Mouse (Mus musculus): ENCODE measurements at regions not wholly inside any gene's neighbourhood (a gene's known extent, or its start where the extent isn't known, plus 50 kb on each side); places are given as distances from the start of the nearest gene placed in this dataset.

GRCm38 (mm10) chr15:93681602-93682001 lies 85.9 kb upstream of the Prickle1 start:
- intact Hi-C loops (cut with DNase I), result no loop called here
- no peak for DNase-seq
- Histone ChIP-seq H3K27ac (no peak overlapping the region), H3K4me3 (no peak overlapping the region)
- no peak for TF ChIP-seq CTCF (IDR thresholded peaks at IDR 0.05)

GRCm38 (mm10) chr15:93675624-93676023 lies 79.9 kb upstream of the Prickle1 start:
- no peak for DNase-seq
- intact Hi-C loops (cut with DNase I), result no loop called here
- Histone ChIP-seq H3K4me3 (no peak overlapping the region), H3K27ac (no peak overlapping the region)
- TF ChIP-seq CTCF (IDR thresholded peaks at IDR 0.05), result no peak

GRCm38 (mm10) chr15:93673976-93674375 lies 78.3 kb upstream of the Prickle1 start:
- TF ChIP-seq CTCF (IDR thresholded peaks at IDR 0.05), result no peak
- Histone ChIP-seq H3K4me3 (no peak overlapping the region), H3K27ac (no peak overlapping the region)
- DNase-seq, result no peak
- intact Hi-C loops (cut with DNase I), result no loop called here

- H3K27ac ChIP-seq, result no peak overlapping the region
- intact Hi-C loops (cut with DNase I), result no loop called here
These were observed 68.2 kb upstream of the Prickle1 start for GRCm38 (mm10) chr15:93663876-93664275.

GRCm38 (mm10) chr15:93662601-93663000 lies 66.9 kb upstream of the Prickle1 start:
- no peak for DNase-seq
- no peak overlapping the region for H3K27ac ChIP-seq
- no peak for TF ChIP-seq CTCF (IDR thresholded peaks at IDR 0.05)

More at GRCm38 (mm10) chr15:93663876-93664275, 68.2 kb upstream of the Prickle1 start:
- H3K4me3 ChIP-seq, result no peak overlapping the region
- DNase-seq, result no peak
- no peak for TF ChIP-seq CTCF (IDR thresholded peaks at IDR 0.05)

GRCm38 (mm10) chr15:93661801-93662200 lies 66.1 kb upstream of the Prickle1 start:
- H3K4me3 ChIP-seq, result no peak overlapping the region
- no peak for TF ChIP-seq CTCF (IDR thresholded peaks at IDR 0.05)
- intact Hi-C loops (cut with DNase I), result no loop called here
- no peak for DNase-seq
- no peak overlapping the region for H3K27ac ChIP-seq

More at GRCm38 (mm10) chr15:93662601-93663000, 66.9 kb upstream of the Prickle1 start:
- intact Hi-C loops (cut with DNase I), result no loop called here
- no peak overlapping the region for H3K4me3 ChIP-seq

DNA sequence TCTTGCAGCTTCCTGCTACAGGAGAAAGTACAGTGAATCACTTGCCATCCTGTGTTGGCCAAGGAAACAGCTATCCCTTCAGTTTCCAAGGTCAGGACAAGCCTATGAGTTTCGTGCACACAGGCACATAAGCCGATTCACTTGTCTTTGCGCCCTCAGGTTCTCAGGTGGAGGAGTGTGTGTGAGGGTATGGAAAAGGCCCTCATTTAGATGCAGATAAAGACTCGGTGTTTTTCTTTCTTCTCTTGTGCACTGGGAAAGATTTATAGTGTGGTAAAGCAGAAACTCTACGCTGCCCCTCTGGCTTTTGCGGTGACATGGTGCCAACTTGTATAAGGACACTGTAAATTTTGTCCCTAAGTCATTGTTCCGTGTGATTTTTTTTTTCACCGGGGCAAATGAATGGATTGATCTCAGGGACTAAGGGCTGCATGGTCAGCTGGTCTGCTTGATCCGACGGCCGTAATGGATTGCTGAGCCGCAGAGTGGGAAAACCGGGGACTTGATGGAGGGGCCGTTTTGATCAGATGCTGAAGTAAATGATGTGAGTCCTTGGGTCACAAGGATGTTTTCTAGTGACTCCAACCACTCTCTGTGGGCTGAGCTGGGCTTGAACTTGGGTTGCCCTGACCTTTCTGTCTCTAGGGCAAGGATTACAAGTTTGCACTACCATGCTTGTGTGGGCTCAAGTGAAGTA lies 65.4 kb upstream of the Prickle1 start:
- TF ChIP-seq CTCF (IDR thresholded peaks at IDR 0.05), result no peak
- no peak overlapping the region for H3K4me3 ChIP-seq
- intact Hi-C loops (cut with DNase I), result no loop called here
- H3K27ac ChIP-seq, result no peak overlapping the region
- DNase-seq, result no peak

GRCm38 (mm10) chr15:93657171-93657570 lies 61.5 kb upstream of the Prickle1 start:
- Histone ChIP-seq H3K27ac (no peak overlapping the region), H3K4me3 (no peak overlapping the region)
- no peak for TF ChIP-seq CTCF (IDR thresholded peaks at IDR 0.05)
- intact Hi-C loops (cut with DNase I), result no loop called here
- DNase-seq, result no peak

- DNase-seq, result no peak
- no peak for TF ChIP-seq CTCF (IDR thresholded peaks at IDR 0.05)
- Histone ChIP-seq H3K27ac (no peak overlapping the region), H3K4me3 (no peak overlapping the region)
- intact Hi-C loops (cut with DNase I), result no loop called here
These were observed 61.0 kb upstream of the Prickle1 start for GRCm38 (mm10) chr15:93656713-93657112.

- intact Hi-C loops (cut with DNase I), result no loop called here
- DNase-seq, result no peak
- Histone ChIP-seq H3K4me3 (no peak overlapping the region), H3K27ac (no peak overlapping the region)
- TF ChIP-seq CTCF (IDR thresholded peaks at IDR 0.05), result no peak
These were observed 60.1 kb upstream of the Prickle1 start for GRCm38 (mm10) chr15:93655743-93656142.

DNA sequence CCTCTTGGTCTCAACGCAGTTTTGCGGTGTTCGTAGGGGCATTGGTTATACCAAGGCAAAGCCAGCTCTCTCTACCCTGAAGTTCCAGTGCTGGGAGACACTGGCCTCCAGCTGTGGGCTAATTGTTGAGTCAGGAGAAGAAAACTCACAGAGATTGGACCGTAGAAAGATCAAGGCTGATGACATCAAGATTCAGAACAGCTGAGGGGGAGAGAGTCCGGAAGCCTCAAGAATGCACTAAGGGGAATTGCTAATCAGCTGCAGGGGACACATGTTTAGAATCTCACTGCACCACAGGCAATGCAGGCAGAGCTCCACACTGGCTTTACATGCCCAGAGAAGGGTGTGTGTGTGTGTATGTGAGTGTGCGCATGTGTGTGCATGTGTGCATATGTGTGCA lies 59.6 kb upstream of the Prickle1 start:
- intact Hi-C loops (cut with DNase I), result no loop called here
- no peak overlapping the region for H3K27ac ChIP-seq
- H3K4me3 ChIP-seq, result no peak overlapping the region
- no peak for TF ChIP-seq CTCF (IDR thresholded peaks at IDR 0.05)
- DNase-seq, result no peak

- no peak for TF ChIP-seq CTCF (IDR thresholded peaks at IDR 0.05)
- Histone ChIP-seq H3K4me3 (no peak overlapping the region), H3K27ac (no peak overlapping the region)
- intact Hi-C loops (cut with DNase I), result no loop called here
- DNase-seq, result no peak
These were observed 57.7 kb upstream of the Prickle1 start for GRCm38 (mm10) chr15:93653378-93653777.

DNA sequence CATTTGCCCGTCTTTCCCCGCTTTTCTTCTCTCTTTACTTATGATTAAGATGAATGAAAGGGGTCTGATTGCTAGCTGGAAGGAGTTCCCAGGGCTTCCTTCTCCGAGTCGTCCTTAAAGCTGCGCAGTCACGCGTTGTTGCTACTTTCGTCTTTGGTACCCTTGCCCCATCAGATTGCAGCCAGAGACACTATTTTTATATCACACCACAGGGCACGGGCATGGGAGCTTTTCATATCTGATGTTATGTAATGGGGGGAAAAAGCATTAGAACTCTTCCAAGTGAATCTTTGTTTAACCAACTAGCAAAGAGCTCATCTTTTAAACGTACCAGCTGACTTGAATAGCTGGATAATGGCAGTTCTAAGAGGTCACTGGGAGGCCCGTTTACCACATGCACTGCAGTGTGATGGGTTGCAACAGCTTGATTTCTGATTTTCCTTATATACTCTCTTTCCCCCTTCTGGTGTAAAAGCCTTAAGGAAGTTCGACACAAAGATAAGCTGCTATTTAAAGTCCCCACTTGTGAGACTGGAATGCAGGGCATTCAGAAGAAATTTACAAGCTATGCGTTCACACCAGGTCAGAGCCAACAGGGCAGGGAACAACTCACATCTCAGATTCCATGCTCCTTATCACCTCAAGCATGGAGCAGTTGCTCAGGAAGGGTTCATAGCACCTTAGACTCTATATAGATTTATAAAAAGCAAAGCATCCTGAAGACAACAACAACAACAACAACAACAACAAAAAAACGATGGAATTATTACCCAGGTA lies 55.5 kb upstream of the Prickle1 start:
- intact Hi-C loops (cut with DNase I), result no loop called here
- no peak for TF ChIP-seq CTCF (IDR thresholded peaks at IDR 0.05)
- Histone ChIP-seq H3K4me3 (no peak overlapping the region), H3K27ac (no peak overlapping the region)
- DNase-seq, result no peak

Data from gastrocnemius, adult 2 months (tissue).